Mouse (Mus musculus) c-Kit-positive CD71-positive TER-119-positive erythroid progenitor cells, embryonic 14.5 days (primary cell): ENCODE data around the gene Ralgapa2.

Source experiments
- DNase-seq: peaks from one replicate; pipeline ENCODE4 v3.0.0-alpha.2; 2013; ENCODE audit warnings: low spot score

The Ralgapa2 gene

GRCm38 (mm10) chr2:146302094-146302699 lies 209.9 kb downstream of the Ralgapa2 start:
- no peak for DNase-seq

- no peak for DNase-seq
These were observed 211.6 kb downstream of the Ralgapa2 start for GRCm38 (mm10) chr2:146300500-146301020.

- no peak for DNase-seq
These were observed 212.2 kb downstream of the Ralgapa2 start for GRCm38 (mm10) chr2:146299841-146300460.

GRCm38 (mm10) chr2:146293538-146293937 lies 218.6 kb downstream of the Ralgapa2 start:
- DNase-seq: no peak

GRCm38 (mm10) chr2:146290871-146291637 lies 221.1 kb downstream of the Ralgapa2 start:
- no peak for DNase-seq

- no peak for DNase-seq
These were observed 221.8 kb downstream of the Ralgapa2 start for GRCm38 (mm10) chr2:146290366-146290765.

GRCm38 (mm10) chr2:146289394-146289793 lies 222.8 kb downstream of the Ralgapa2 start:
- DNase-seq: no peak

- DNase-seq: no peak
These were observed 223.8 kb downstream of the Ralgapa2 start for GRCm38 (mm10) chr2:146288326-146288725.

- DNase-seq: no peak
These were observed 224.6 kb downstream of the Ralgapa2 start for GRCm38 (mm10) chr2:146287531-146287930.

GRCm38 (mm10) chr2:146281346-146281745 lies 230.8 kb downstream of the Ralgapa2 start:
- no peak for DNase-seq

GRCm38 (mm10) chr2:146280921-146281274 lies 231.2 kb downstream of the Ralgapa2 start:
- no peak for DNase-seq

GRCm38 (mm10) chr2:146280221-146280920 lies 231.8 kb downstream of the Ralgapa2 start:
- DNase-seq: no peak

- DNase-seq: no peak
These were observed 232.5 kb downstream of the Ralgapa2 start for GRCm38 (mm10) chr2:146279430-146280220.

GRCm38 (mm10) chr2:146278381-146278780 lies 233.8 kb downstream of the Ralgapa2 start:
- DNase-seq: no peak

GRCm38 (mm10) chr2:146266539-146266938 lies 245.6 kb downstream of the Ralgapa2 start:
- DNase-seq: no peak

GRCm38 (mm10) chr2:146265045-146265444 lies 247.1 kb downstream of the Ralgapa2 start:
- DNase-seq: no peak

GRCm38 (mm10) chr2:146262966-146263365 lies 249.2 kb downstream of the Ralgapa2 start:
- DNase-seq: no peak

- DNase-seq: no peak
These were observed 249.9 kb downstream of the Ralgapa2 start for GRCm38 (mm10) chr2:146262215-146262614.

GRCm38 (mm10) chr2:146261146-146261545 lies 251.0 kb downstream of the Ralgapa2 start:
- DNase-seq: no peak

- DNase-seq: no peak
These were observed 252.2 kb downstream of the Ralgapa2 start for GRCm38 (mm10) chr2:146259787-146260560.
